ENCODE assay signal across 24 mouse cellular contexts in the genomic region with DNA sequence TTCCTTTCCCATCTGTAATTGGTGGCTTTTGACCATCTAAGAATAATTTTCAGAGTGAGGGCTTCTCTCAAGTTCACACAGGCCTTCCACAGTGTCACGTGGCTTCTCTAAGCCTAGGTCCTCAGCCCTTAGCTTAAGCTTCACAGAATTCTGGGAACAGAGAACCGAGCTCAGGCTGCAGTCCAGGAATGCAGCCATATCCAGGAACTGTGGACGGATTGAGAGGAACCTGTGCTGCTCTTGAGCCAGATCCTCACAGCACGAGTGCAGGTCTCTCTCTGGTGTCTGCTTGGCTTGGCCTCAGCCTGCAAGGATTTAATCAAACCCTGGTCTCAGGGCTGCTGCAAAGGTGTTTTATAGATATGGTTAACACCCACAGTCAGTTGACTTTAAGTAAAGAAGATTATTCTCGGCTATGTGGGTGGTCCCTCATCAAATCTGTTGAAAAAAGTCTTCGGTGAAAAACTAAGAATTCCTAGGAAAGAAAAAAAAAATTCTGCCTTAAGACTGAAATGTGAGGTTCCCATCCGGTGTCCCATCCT.
A peak's percentile ranks its signal among the peaks of the same experiment; 100 is the strongest.
DNase-seq lines count a peak whose midpoint lies in the region; ATAC-seq and TF ChIP-seq lines count a peak whose summit lies in the region.
"Had no signal": no experiment of that assay in that cellular context is flagged by ENCODE, and none has a peak within 500 bp of the region (broad histone marks: within the 10 kb centered on the region; RNA-seq: fewer than 3 reads in every experiment).

No protein-coding gene starts in this region.

- no peak for TF ChIP-seq CTCF in layer of hippocampus, adult 2 months (conservative IDR thresholded peaks at IDR 0.05)

- no peaks in the 10 kb centered on the region for H3K36me3 ChIP-seq in limb, embryonic 15.5 days
- no peaks in the 10 kb centered on the region for H3K36me3 ChIP-seq in intestine, embryonic 15.5 days
- H3K36me3 ChIP-seq: forebrain, embryonic 15.5 days; heart, embryonic 15.5 days; kidney, embryonic 15.5 days; midbrain, embryonic 13.5 days; neural tube, embryonic 13.5 days had no signal

- H3K9ac ChIP-seq in limb, embryonic 15.5 days: no peak overlapping the region
- no peak overlapping the region for H3K9ac ChIP-seq in intestine, embryonic 15.5 days
- H3K9ac ChIP-seq: forebrain, embryonic 15.5 days; heart, embryonic 15.5 days; kidney, embryonic 15.5 days; liver, postnatal 0 days; midbrain, embryonic 13.5 days; neural tube, embryonic 13.5 days had no signal

- WGBS in limb, embryonic 15.5 days: 42% methylated on average over 7 of the region's 7 CpGs
- WGBS in intestine, embryonic 15.5 days: 68% methylated on average over 7 of the region's 7 CpGs

- H3K27ac ChIP-seq in layer of hippocampus, adult 2 months: peak overlapping the region; percentile 51
- H3K27ac ChIP-seq in limb, embryonic 15.5 days: peak overlapping the region; percentile 59
- no peak overlapping the region for H3K27ac ChIP-seq in intestine, embryonic 15.5 days
- H3K27ac ChIP-seq: forebrain, embryonic 15.5 days; heart, embryonic 15.5 days; kidney, embryonic 15.5 days; midbrain, embryonic 13.5 days; neural tube, embryonic 13.5 days; stomach, postnatal 0 days had no signal

- peak; percentile 67; the same call in 1 of the 2 replicates for ATAC-seq in cerebellum, adult (ENCODE audit: insufficient number of reproducible peaks, low FRiP score, low TSS enrichment)
- peak; percentile 44; the same call in 1 of the 2 replicates for ATAC-seq in limb, embryonic 15.5 days (ENCODE audit: insufficient number of reproducible peaks, low FRiP score, low TSS enrichment, low read depth)
- no peak for ATAC-seq in intestine, embryonic 15.5 days
- ATAC-seq: CD4-positive, CD25-positive, alpha-beta regulatory T cell, adult 4 months; forebrain, embryonic 15.5 days; intestine, postnatal 0 days; liver, postnatal 0 days; midbrain, embryonic 13.5 days; Patski had no signal

- 0 out of 2 replicates have a peak, but pooled peaks cover 4% of the 10 kb centered on the region for H3K4me1 ChIP-seq in limb, embryonic 15.5 days
- H3K4me1 ChIP-seq in intestine, embryonic 15.5 days (replicated peaks): no peaks in the 10 kb centered on the region
- H3K4me1 ChIP-seq: forebrain, embryonic 15.5 days; heart, embryonic 15.5 days; kidney, embryonic 15.5 days; midbrain, embryonic 13.5 days; neural tube, embryonic 13.5 days had no signal

- no peak for DNase-seq in cerebellum, adult 11-12 months
- DNase-seq in layer of hippocampus, adult 2 months (ENCODE audit: low spot score in 2 of 2): no peak
- DNase-seq in layer of hippocampus, postnatal 14 days (ENCODE audit: low spot score in 2 of 2): no peak
- peak; percentile 24 to 37 for DNase-seq in right cerebral cortex, adult 2 months (ENCODE audit: low spot score in 2 of 2)
- DNase-seq in right cerebral cortex, postnatal 14 days: no peak
- DNase-seq: adrenal gland, adult 8-10 months; gastrocnemius, postnatal 36 days; heart, postnatal 4 days; kidney, postnatal 4 days; liver, postnatal 0 days; lung, postnatal 10 days; thymus, postnatal 14 days had no signal

- no peak overlapping the region for H3K4me3 ChIP-seq in layer of hippocampus, adult 2 months
- no peak overlapping the region for H3K4me3 ChIP-seq in limb, embryonic 15.5 days
- no peak overlapping the region for H3K4me3 ChIP-seq in intestine, embryonic 15.5 days (replicated peaks)
- H3K4me3 ChIP-seq: forebrain, embryonic 15.5 days; heart, embryonic 15.5 days; kidney, embryonic 15.5 days; midbrain, embryonic 13.5 days; neural tube, embryonic 13.5 days had no signal

- H3K27me3 ChIP-seq in limb, embryonic 15.5 days: no peaks in the 10 kb centered on the region
- H3K27me3 ChIP-seq in intestine, embryonic 15.5 days (replicated peaks): no peaks in the 10 kb centered on the region
- H3K27me3 ChIP-seq: forebrain, embryonic 15.5 days; heart, embryonic 15.5 days; kidney, embryonic 15.5 days; midbrain, embryonic 13.5 days; neural tube, embryonic 13.5 days had no signal

- H3K9me3 ChIP-seq in limb, embryonic 15.5 days: 0 out of 2 replicates have a peak, but pooled peaks cover 5% of the 10 kb centered on the region
- H3K9me3 ChIP-seq in intestine, embryonic 15.5 days: no peaks in the 10 kb centered on the region
- H3K9me3 ChIP-seq: forebrain, embryonic 15.5 days; heart, embryonic 15.5 days had no signal

- no peak overlapping the region for H3K4me2 ChIP-seq in limb, embryonic 15.5 days
- no peak overlapping the region for H3K4me2 ChIP-seq in intestine, embryonic 15.5 days (replicated peaks)
- H3K4me2 ChIP-seq: forebrain, embryonic 15.5 days; heart, embryonic 15.5 days; kidney, embryonic 15.5 days; midbrain, embryonic 13.5 days; neural tube, embryonic 13.5 days had no signal

Comparison
In these comparisons a context has a peak if more than half of its experiments do, and no peak if none do; other contexts are left out.
1. DNase-seq: peak in right cerebral cortex, adult 2 months (2 of 2); none in cerebellum, adult 11-12 months (single experiment), layer of hippocampus, adult 2 months (0 of 2), layer of hippocampus, postnatal 14 days (0 of 2) and right cerebral cortex, postnatal 14 days (single experiment).